ENCODE assay signal across 8 mouse cellular contexts in the genomic region with DNA sequence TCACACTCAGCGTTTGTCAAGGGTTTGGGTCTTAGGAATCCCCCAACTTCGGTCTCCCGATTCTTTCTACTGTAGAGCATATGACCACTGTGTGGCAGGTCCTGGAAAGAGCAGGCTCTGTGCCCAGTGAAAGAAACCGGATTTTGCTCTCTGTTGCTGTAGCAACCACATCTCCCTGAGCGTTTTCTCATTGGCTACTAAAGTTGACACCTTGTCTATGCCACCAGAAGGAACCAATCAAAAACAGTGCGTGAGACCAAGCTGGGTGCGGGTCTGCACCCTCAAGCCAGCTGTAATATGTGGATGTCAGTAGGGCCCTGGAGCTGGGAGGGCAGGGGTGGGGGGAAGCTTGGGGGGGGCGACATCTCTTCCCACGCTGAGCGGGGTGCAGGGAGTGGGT. TPM values are rescaled to one million over a fixed set of nuclear protein-coding genes. Genes with fewer than 3 reads are reported as not detected.
DNase-seq lines count a peak whose midpoint lies in the region; ATAC-seq and TF ChIP-seq lines count a peak whose summit lies in the region.

No protein-coding gene starts in this region.

- TF ChIP-seq CTCF in forebrain, postnatal 0 days (IDR thresholded peaks at IDR 0.05; ENCODE audit: low read depth), result no peak

- H3K4me1 ChIP-seq in forebrain, postnatal 0 days (ENCODE audit: insufficient read depth), result no peaks in the 10 kb centered on the region
- peaks cover 15% of the 10 kb centered on the region for H3K4me1 ChIP-seq in midbrain, embryonic 10.5 days

- H3K27me3 ChIP-seq in forebrain, postnatal 0 days (ENCODE audit: insufficient read depth, low read length), result no peaks in the 10 kb centered on the region
- no peaks in the 10 kb centered on the region for H3K27me3 ChIP-seq in midbrain, embryonic 10.5 days (ENCODE audit: low read depth, poor library complexity, severe bottlenecking)

- H3K4me3 ChIP-seq in forebrain, postnatal 0 days (ENCODE audit: low read depth, low read length), result no peak overlapping the region
- no peak overlapping the region for H3K4me3 ChIP-seq in midbrain, embryonic 10.5 days

- H3K36me3 ChIP-seq in forebrain, postnatal 0 days (ENCODE audit: insufficient read depth), result no peaks in the 10 kb centered on the region
- H3K36me3 ChIP-seq in midbrain, embryonic 10.5 days, result no peaks in the 10 kb centered on the region

- peak; percentile 97 for ATAC-seq in forebrain, postnatal 0 days

- DNase-seq in embryo, embryonic 10 days (ENCODE audit: low spot score), result peak; percentile 52
- no peak for DNase-seq in embryo, embryonic 9.5 days (ENCODE audit: extremely low spot score)
- peak; percentile 75 for DNase-seq in MN1 (ENCODE audit: low spot score)
- DNase-seq in forebrain, postnatal 0 days, result peak; percentile 85
- no peak for DNase-seq in midbrain, embryonic 10.5 days (ENCODE audit: low spot score)
- DNase-seq in adrenal gland, adult 8-10 months, result no peak
- DNase-seq in cerebellum, adult 9-10 months, result no peak
- DNase-seq in gastrocnemius, postnatal 36 days, result no peak

- intact Hi-C loops in gastrocnemius, postnatal 36 days (cut with DNase I), result no loop called here

- H3K9ac ChIP-seq in forebrain, postnatal 0 days, result no peak overlapping the region

- H3K27ac ChIP-seq in forebrain, postnatal 0 days (ENCODE audit: low read depth, low read length), result 0 out of 2 replicates have a peak overlapping the region, but pooled peaks have one; percentile 17
- 0 out of 2 replicates have a peak overlapping the region, but pooled peaks have one; percentile 28 for H3K27ac ChIP-seq in midbrain, embryonic 10.5 days (replicated peaks)

- 19% methylated on average over 9 of the region's 10 CpGs for WGBS in forebrain, postnatal 0 days
- WGBS in midbrain, embryonic 10.5 days, result 31% methylated on average over 10 of the region's 10 CpGs

- H3K9me3 ChIP-seq in forebrain, postnatal 0 days (ENCODE audit: low read length), result no peaks in the 10 kb centered on the region
- no peaks in the 10 kb centered on the region for H3K9me3 ChIP-seq in midbrain, embryonic 10.5 days (replicated peaks)

- H3K4me2 ChIP-seq in forebrain, postnatal 0 days (ENCODE audit: low read depth), result peak overlapping the region; percentile 16

RNA-seq across cellular contexts. Expression of gene Ddit4, which starts 20.6 kb away (rescaled TPM):
- total RNA-seq in forebrain, postnatal 0 days (2014; rRNA removed), result 40.0 and 40.7 TPM in 2 replicates
- 52.9 and 57.8 TPM in 2 replicates for polyA plus RNA-seq in forebrain, postnatal 0 days (2015; fragmentation: Nextera tagmentation; extraction: Ambion mirVana)
- 31.8 and 31.9 TPM in 2 replicates for polyA plus RNA-seq in midbrain, embryonic 10.5 days (2016; fragmentation: Nextera tagmentation; extraction: Ambion mirVana)
- total RNA-seq in adrenal gland, adult 8-10 months (2022), result 10 to 100 TPM; 27.9 to 91.5 (median 34.7) TPM
- 10 to 100 TPM; 18.2 to 39.3 TPM for total RNA-seq in gastrocnemius, postnatal 36 days (2021)

RNA-seq across cellular contexts. Expression of gene Dnajb12, which starts 51.6 kb away (rescaled TPM):
- 35.2 and 41.1 TPM in 2 replicates for total RNA-seq in forebrain, postnatal 0 days (2014; rRNA removed)
- polyA plus RNA-seq in forebrain, postnatal 0 days (2015; fragmentation: Nextera tagmentation; extraction: Ambion mirVana), result 21.2 and 23.5 TPM in 2 replicates
- 27.3 and 27.6 TPM in 2 replicates for polyA plus RNA-seq in midbrain, embryonic 10.5 days (2016; fragmentation: Nextera tagmentation; extraction: Ambion mirVana)
- total RNA-seq in adrenal gland, adult 8-10 months (2022), result 10 to 100 TPM; 59.3 to 67.0 (median 62.9) TPM
- total RNA-seq in gastrocnemius, postnatal 36 days (2021), result 10 to 100 TPM; 54.7 to 61.2 TPM

Comparison
In these comparisons a context has a peak if more than half of its experiments do, and no peak if none do; other contexts are left out.
1. DNase-seq: peak in embryo, embryonic 10 days (single experiment), MN1 (single experiment) and forebrain, postnatal 0 days (single experiment); none in embryo, embryonic 9.5 days (single experiment), midbrain, embryonic 10.5 days (single experiment), adrenal gland, adult 8-10 months (single experiment), cerebellum, adult 9-10 months (single experiment) and gastrocnemius, postnatal 36 days (0 of 2).